Mouse (Mus musculus) CH12.LX (cell line): ENCODE measurements around the gene Drp2. TPM values are rescaled to one million over a fixed set of nuclear protein-coding genes. Genes with fewer than 3 reads are reported as not detected.
A peak's percentile ranks its signal among the peaks of the same experiment; 100 is the strongest.

Experiments
- DNase-seq: peaks from one replicate; pipeline ENCODE4 v3.0.0-alpha.2; 2013; ENCODE audit errors: extremely low read depth
- H3K27ac ChIP-seq: 2 replicates; pipeline ENCODE4 v1.5.1; 2012; ENCODE audit warnings: low read depth, mild to moderate bottlenecking, control low read depth, moderate library complexity; ENCODE audit not compliant: insufficient read depth
- H3K27me3 ChIP-seq: replicated peaks from 2 replicates; pipeline ENCODE3; 2012; ENCODE audit warnings: inconsistent platforms
- H3K36me3 ChIP-seq, 2 experiments: replicated peaks in 1 of 2; 2 replicates each; pipeline versions ENCODE3 to v1.6.1; 2012; ENCODE audit warnings: inconsistent platforms in 1 of 2, low read length in 1 of 2, mild to moderate bottlenecking in 1 of 2, mixed read lengths in 1 of 2, moderate library complexity in 1 of 2; ENCODE audit not compliant: control insufficient read depth in 1 of 2, insufficient read depth in 1 of 2
- H3K4me1 ChIP-seq, 2 experiments: 2 replicates each; pipeline ENCODE4 v1.6.1; 2012; ENCODE audit warnings: inconsistent platforms in 1 of 2, moderate library complexity in 1 of 2; ENCODE audit not compliant: insufficient read depth in 2 of 2, control insufficient read depth in 1 of 2
- H3K4me2 ChIP-seq: 2 replicates; pipeline ENCODE4 v1.6.1; 2012; ENCODE audit warnings: low read depth, mild to moderate bottlenecking, control low read depth; ENCODE audit not compliant: poor library complexity, insufficient read depth, severe bottlenecking
- H3K4me3 ChIP-seq, 3 experiments: fragments of 150-350 bp in 1 of 3; sonication (generic) in 1 of 3; replicated peaks in 1 of 3; 2 replicates each; pipeline versions ENCODE3 to v1.5.1; 2011 to 2012; ENCODE audit warnings: low read depth in 2 of 3, low read length in 2 of 3, mild to moderate bottlenecking in 2 of 3, moderate library complexity in 2 of 3, control low read depth in 1 of 3, improper control_type of control experiment in 1 of 3, inconsistent platforms in 1 of 3, mixed read lengths in 1 of 3; ENCODE audit not compliant: poor library complexity in 1 of 3
- H3K79me2 ChIP-seq: replicated peaks from 2 replicates; pipeline ENCODE4 v1.6.1; 2012; ENCODE audit warnings: mild to moderate bottlenecking, moderate library complexity; ENCODE audit not compliant: control insufficient read depth, poor library complexity, insufficient read depth, severe bottlenecking; ENCODE audit errors: extremely low read depth
- H3K9ac ChIP-seq: 2 replicates; pipeline ENCODE4 v1.6.1; 2012; ENCODE audit warnings: low read depth, mild to moderate bottlenecking, control low read depth, moderate library complexity; ENCODE audit not compliant: insufficient read depth
- H3K9me3 ChIP-seq: replicated peaks from 2 replicates; pipeline ENCODE3; 2012; ENCODE audit warnings: low read length, inconsistent platforms, mixed read lengths
- BHLHE40 ChIP-seq: IDR thresholded peaks from 2 replicates; pipeline ENCODE4 v1.6.1; 2011; ENCODE audit warnings: mild to moderate bottlenecking, low read depth, low read length, improper control_type of control experiment
- CHD1 ChIP-seq: IDR thresholded peaks from 2 replicates; pipeline ENCODE4 v1.6.1; 2012; ENCODE audit warnings: low read depth, low read length, improper control_type of control experiment, inconsistent platforms
- EP300 ChIP-seq: IDR thresholded peaks from 2 replicates; pipeline ENCODE4 v1.6.1; 2011; ENCODE audit warnings: low read length, improper control_type of control experiment
- ETS1 ChIP-seq: conservative IDR thresholded peaks from 2 replicates; pipeline ENCODE4 v1.6.1; 2012; ENCODE audit warnings: low read depth, mild to moderate bottlenecking, inconsistent platforms, low read length, improper control_type of control experiment, moderate library complexity
- HCFC1 ChIP-seq: IDR thresholded peaks from 2 replicates; pipeline ENCODE4 v1.6.1; 2012; ENCODE audit warnings: low read depth, mild to moderate bottlenecking, inconsistent platforms, low read length, improper control_type of control experiment
- IRF4 ChIP-seq: IDR thresholded peaks from 2 replicates; pipeline ENCODE4 v1.6.1; 2014; ENCODE audit warnings: low read depth, mild to moderate bottlenecking, inconsistent platforms, low read length, improper control_type of control experiment
- JUND ChIP-seq: conservative IDR thresholded peaks from 2 replicates; pipeline ENCODE4 v1.6.1; 2011; ENCODE audit warnings: low read depth, low read length, improper control_type of control experiment
- MAFK ChIP-seq: IDR thresholded peaks from 2 replicates; pipeline ENCODE4 v1.6.1; 2011; ENCODE audit warnings: low read length, improper control_type of control experiment; ENCODE audit not compliant: insufficient replicate concordance
- MXI1 ChIP-seq: IDR thresholded peaks from 2 replicates; pipeline ENCODE4 v1.6.1; 2011; ENCODE audit warnings: mild to moderate bottlenecking, low read depth, low read length, improper control_type of control experiment
- MYC ChIP-seq: IDR thresholded peaks from 2 replicates; pipeline ENCODE4 v1.6.1; 2011; ENCODE audit warnings: low read depth, mild to moderate bottlenecking, improper control_type of control experiment, low read length
- NRF1 ChIP-seq: IDR thresholded peaks from 2 replicates; pipeline ENCODE4 v1.6.1; 2014; ENCODE audit warnings: low read depth, mild to moderate bottlenecking, inconsistent platforms, low read length, improper control_type of control experiment, moderate library complexity
- PAX5 ChIP-seq: IDR thresholded peaks from 2 replicates; pipeline ENCODE4 v1.6.1; 2012; ENCODE audit warnings: low read length, inconsistent platforms, mixed read lengths
- POLR2A ChIP-seq: IDR thresholded peaks from 2 replicates; pipeline ENCODE4 v1.6.1; 2011; ENCODE audit warnings: low read depth, mild to moderate bottlenecking, improper control_type of control experiment, low read length
- RAD21 ChIP-seq: IDR thresholded peaks from 2 replicates; pipeline ENCODE4 v1.6.1; 2011; ENCODE audit warnings: low read depth, mild to moderate bottlenecking, low read length, improper control_type of control experiment, moderate library complexity
- RCOR1 ChIP-seq: conservative IDR thresholded peaks from 2 replicates; pipeline ENCODE4 v1.6.1; 2012; ENCODE audit warnings: low read depth, mild to moderate bottlenecking, inconsistent platforms, low read length, improper control_type of control experiment
- SIN3A ChIP-seq: IDR thresholded peaks from 2 replicates; pipeline ENCODE4 v1.6.1; 2012; ENCODE audit warnings: low read length, improper control_type of control experiment, inconsistent platforms
- SMC3 ChIP-seq: IDR thresholded peaks from 2 replicates; pipeline ENCODE4 v1.6.1; 2011; ENCODE audit warnings: low read depth, low read length, improper control_type of control experiment
- TBP ChIP-seq: conservative IDR thresholded peaks from 2 replicates; pipeline ENCODE4 v1.6.1; 2011; ENCODE audit warnings: low read depth, low read length, improper control_type of control experiment
- ZC3H11A ChIP-seq: IDR thresholded peaks from 2 replicates; pipeline ENCODE4 v1.6.1; 2012; ENCODE audit warnings: low read depth, mild to moderate bottlenecking, inconsistent platforms, low read length, improper control_type of control experiment
- dilution Hi-C: fragments of 300-500 bp; cut with MboI; formaldehyde crosslinking; loops from 2 replicates; pipeline ENCODE4 v1.14.3; 2020; ENCODE audit warnings: low sequenced_read_pairs; ENCODE audit not compliant: extremely low pct_unique_long_range_greater_than_20kb, extremely low pct_ligation_motif_present
- in situ Hi-C: fragments of 300-500 bp; cut with MboI; formaldehyde crosslinking; loops from 3 replicates; pipeline ENCODE4 v1.14.3; 2019; ENCODE audit warnings: low sequenced_read_pairs, low pct_ligation_motif_present, low pct_unique_long_range_greater_than_20kb, mixed read lengths
- polyA plus RNA-seq: library from polyadenylated mRNA; unstranded; fragments of >175 nt; gene quantifications from 2 replicates; pipeline ENCODE4 v1.2.1, GENCODE M21; 2012; ENCODE audit warnings: low read depth; ENCODE audit not compliant: insufficient read length
- total RNA-seq, 2 experiments: library from RNA; depleted of rRNA; stranded (reverse); fragments of 300-350 nt in 1 of 2; fragments of >200 nt in 1 of 2; gene quantifications; 2 replicates each; pipeline ENCODE4 v1.2.3; 2012 to 2014

The Drp2 gene
- total and polyA plus RNA-seq, 3 experiments = 0.13 to 0.59 (median 0.19) TPM

- Histone ChIP-seq H3K4me3 (no peak overlapping the region), H3K27ac (no peak overlapping the region), H3K36me3 (no peaks in the 10 kb centered on the region), H3K4me2 (no peak overlapping the region), H3K9me3 (no peaks in the 10 kb centered on the region), H3K9ac (no peak overlapping the region), H3K4me1 (peaks cover 7 to 20% of the 10 kb centered on the region in 2 experiments), H3K79me2 (no peaks in the 10 kb centered on the region), H3K27me3 (no peaks in the 10 kb centered on the region)
- peak; percentile 26 for DNase-seq
- dilution Hi-C loops = no loop called here
- in situ Hi-C loops = no loop called here
- TF ChIP-seq CHD1 (no peak), SMC3 (no peak), MYC (0 out of 2 replicates have a peak, but pooled peaks have one; percentile 60), BHLHE40 (peak; percentile 84)
These were observed 15.7 kb downstream of the Drp2 start for GRCm38 (mm10) chrX:134420097-134420496.

GRCm38 (mm10) chrX:134424263-134424662 lies 19.9 kb downstream of the Drp2 start:
- H3K27me3 ChIP-seq = no peaks in the 10 kb centered on the region
- H3K79me2 ChIP-seq = no peaks in the 10 kb centered on the region
- H3K4me3 ChIP-seq = no peak overlapping the region
- DNase-seq = peak; percentile 26
- no peak overlapping the region for H3K27ac ChIP-seq
- dilution Hi-C loops (no loop called here), in situ Hi-C loops (no loop called here)
- H3K9me3 ChIP-seq = no peaks in the 10 kb centered on the region
- H3K9ac ChIP-seq = no peak overlapping the region
- H3K36me3 ChIP-seq = no peaks in the 10 kb centered on the region
- TF ChIP-seq MXI1 (no peak), MAFK (no peak), SIN3A (no peak), NRF1 (no peak), ZC3H11A (no peak), JUND (no peak), RAD21 (no peak), ETS1 (no peak), TBP (no peak), CHD1 (no peak), RCOR1 (no peak), IRF4 (peak; percentile 72), POLR2A (no peak), EP300 (peak; percentile 54), PAX5 (no peak), HCFC1 (no peak), BHLHE40 (peak; percentile 89)
- peaks cover 7 to 20% of the 10 kb centered on the region in 2 experiments for H3K4me1 ChIP-seq
- H3K4me2 ChIP-seq = no peak overlapping the region
